8 mouse cellular contexts compared by ENCODE assay signal in the genomic region with DNA sequence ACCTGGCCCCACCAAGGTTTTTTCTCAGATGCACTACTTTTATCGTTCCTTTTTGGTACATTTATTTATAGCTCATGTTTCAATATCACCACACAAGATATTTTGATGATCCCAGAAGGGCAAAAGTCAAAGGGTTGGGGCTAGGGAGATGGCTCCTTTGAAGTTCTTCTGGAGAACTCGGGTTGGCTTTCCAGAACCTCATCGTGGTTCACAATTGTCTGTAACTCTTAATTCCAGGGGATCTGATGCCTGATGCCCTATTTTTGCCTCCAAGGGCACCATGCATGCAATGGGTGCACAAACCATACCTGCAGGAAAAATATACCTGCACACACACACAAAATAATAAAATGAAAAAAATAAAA. TPM values are rescaled to one million over a fixed set of nuclear protein-coding genes. Genes with fewer than 3 reads are reported as not detected.
DNase-seq lines count a peak whose midpoint lies in the region; ATAC-seq and TF ChIP-seq lines count a peak whose summit lies in the region.

No protein-coding gene starts in this region.

- H3K36me3 ChIP-seq in forebrain, embryonic 10.5 days (replicated peaks) = peaks cover 19% of the 10 kb centered on the region
- H3K36me3 ChIP-seq in intestine, postnatal 0 days (ENCODE audit: control insufficient read depth, insufficient read depth) = peaks cover 6% of the 10 kb centered on the region; the same call in 1 of the 2 replicates
- peaks cover 11% of the 10 kb centered on the region; the same call in 1 of the 2 replicates for H3K36me3 ChIP-seq in neural tube, embryonic 12.5 days

- H3K27ac ChIP-seq in layer of hippocampus, adult 2 months = peak overlapping the region; percentile 97
- H3K27ac ChIP-seq in forebrain, embryonic 10.5 days = peak overlapping the region; percentile 95
- no peak overlapping the region for H3K27ac ChIP-seq in intestine, postnatal 0 days (ENCODE audit: low read depth, low read length)
- H3K27ac ChIP-seq in neural tube, embryonic 12.5 days = no peak overlapping the region

- no peaks in the 10 kb centered on the region for H3K27me3 ChIP-seq in forebrain, embryonic 10.5 days (ENCODE audit: poor library complexity, severe bottlenecking)
- no peaks in the 10 kb centered on the region for H3K27me3 ChIP-seq in intestine, postnatal 0 days (replicated peaks; ENCODE audit: control insufficient read depth, insufficient read depth, low read length)
- no peaks in the 10 kb centered on the region for H3K27me3 ChIP-seq in neural tube, embryonic 12.5 days (replicated peaks)

- H3K9me3 ChIP-seq in forebrain, embryonic 10.5 days = no peaks in the 10 kb centered on the region
- H3K9me3 ChIP-seq in intestine, postnatal 0 days (ENCODE audit: control insufficient read depth) = no peaks in the 10 kb centered on the region
- no peaks in the 10 kb centered on the region for H3K9me3 ChIP-seq in neural tube, embryonic 12.5 days

- WGBS in forebrain, embryonic 10.5 days = 39% methylated on average over 3 of the region's 3 CpGs
- 28% methylated on average over 3 of the region's 3 CpGs for WGBS in intestine, postnatal 0 days
- 33% methylated on average over 3 of the region's 3 CpGs for WGBS in neural tube, embryonic 12.5 days

- H3K4me3 ChIP-seq in layer of hippocampus, adult 2 months = peak overlapping the region; percentile 93
- peak overlapping the region; percentile 80 for H3K4me3 ChIP-seq in forebrain, embryonic 10.5 days
- H3K4me3 ChIP-seq in intestine, postnatal 0 days (ENCODE audit: low read depth, low read length) = peak overlapping the region; percentile 76
- H3K4me3 ChIP-seq in neural tube, embryonic 12.5 days = peak overlapping the region; percentile 87

- H3K4me2 ChIP-seq in intestine, postnatal 0 days (replicated peaks; ENCODE audit: low read depth) = peak overlapping the region; percentile 66
- peak overlapping the region; percentile 79 for H3K4me2 ChIP-seq in neural tube, embryonic 12.5 days (replicated peaks)

- no peak for DNase-seq in layer of hippocampus, adult 2 months (ENCODE audit: low spot score in 2 of 2)
- no peak for DNase-seq in layer of hippocampus, postnatal 36 days
- no peak for DNase-seq in forebrain, embryonic 10.5 days (ENCODE audit: extremely low spot score, low spot score)
- no peak for DNase-seq in thymus, postnatal 36 days
- no peak for DNase-seq in spleen, adult 18-20 months
- no peak for DNase-seq in lung, adult 18-20 months

- H3K9ac ChIP-seq in intestine, postnatal 0 days (ENCODE audit: low read depth, low read length) = no peak overlapping the region
- H3K9ac ChIP-seq in neural tube, embryonic 12.5 days = no peak overlapping the region

- 0 out of 2 replicates have a peak, but pooled peaks have one; percentile 11 for ATAC-seq in intestine, postnatal 0 days
- 0 out of 2 replicates have a peak, but pooled peaks have one; percentile 5 for ATAC-seq in neural tube, embryonic 12.5 days (ENCODE audit: low FRiP score, low read depth)

- peaks cover 14% of the 10 kb centered on the region for H3K4me1 ChIP-seq in forebrain, embryonic 10.5 days
- no peaks in the 10 kb centered on the region for H3K4me1 ChIP-seq in intestine, postnatal 0 days (replicated peaks; ENCODE audit: control insufficient read depth, insufficient read depth, low read length)
- H3K4me1 ChIP-seq in neural tube, embryonic 12.5 days = peaks cover 11% of the 10 kb centered on the region

- no peak for TF ChIP-seq CTCF in layer of hippocampus, adult 2 months (conservative IDR thresholded peaks at IDR 0.05)
- no peak for TF ChIP-seq CTCF in intestine, postnatal 0 days (IDR thresholded peaks at IDR 0.05; ENCODE audit: low read depth)

RNA-seq across cellular contexts. Expression of gene Zfp799, which starts 0.3 kb away (rescaled TPM):
- total RNA-seq in layer of hippocampus, adult 2 months (2021) = 10 to 100 TPM; 30.7 to 34.6 TPM
- 10 to 100 TPM; 32.0 to 33.8 TPM for total RNA-seq in layer of hippocampus, postnatal 36 days (2021)
- 14.2 and 14.7 TPM in 2 replicates for polyA plus RNA-seq in forebrain, embryonic 10.5 days (2016; fragmentation: Nextera tagmentation; extraction: Ambion mirVana)
- 4.3 and 4.5 TPM in 2 replicates for polyA plus RNA-seq in intestine, postnatal 0 days (2015; fragmentation: Nextera tagmentation; extraction: Ambion mirVana)
- 15.7 and 17.3 TPM in 2 replicates for polyA plus RNA-seq in neural tube, embryonic 12.5 days (2016; fragmentation: Nextera tagmentation; extraction: Ambion mirVana)

RNA-seq across cellular contexts. Expression of gene Zfp811, which starts 20.7 kb away (rescaled TPM):
- total RNA-seq in layer of hippocampus, adult 2 months (2021) = 1 to 10 TPM; 6.3 to 7.3 TPM
- total RNA-seq in layer of hippocampus, postnatal 36 days (2021) = 1 to 10 TPM; 7.0 to 7.9 TPM
- 18.1 and 19.2 TPM in 2 replicates for polyA plus RNA-seq in forebrain, embryonic 10.5 days (2016; fragmentation: Nextera tagmentation; extraction: Ambion mirVana)
- polyA plus RNA-seq in intestine, postnatal 0 days (2015; fragmentation: Nextera tagmentation; extraction: Ambion mirVana) = 0.86 and 1.5 TPM in 2 replicates
- 43.4 and 44.3 TPM in 2 replicates for polyA plus RNA-seq in neural tube, embryonic 12.5 days (2016; fragmentation: Nextera tagmentation; extraction: Ambion mirVana)

RNA-seq across cellular contexts. Expression of gene Zfp871, which starts 42.3 kb away (rescaled TPM):
- total RNA-seq in layer of hippocampus, adult 2 months (2021) = 10 to 100 TPM; 89.6 to 97.0 TPM
- 100 to 1,000 TPM in 1 of 2 experiments, 10 to 100 TPM in 1; 98.6 to 106 TPM for total RNA-seq in layer of hippocampus, postnatal 36 days (2021)
- 47.9 and 50.5 TPM in 2 replicates for polyA plus RNA-seq in forebrain, embryonic 10.5 days (2016; fragmentation: Nextera tagmentation; extraction: Ambion mirVana)
- 13.9 and 16.7 TPM in 2 replicates for polyA plus RNA-seq in intestine, postnatal 0 days (2015; fragmentation: Nextera tagmentation; extraction: Ambion mirVana)
- 39.9 and 44.9 TPM in 2 replicates for polyA plus RNA-seq in neural tube, embryonic 12.5 days (2016; fragmentation: Nextera tagmentation; extraction: Ambion mirVana)

Comparison
In these comparisons a context has a peak if more than half of its experiments do, and no peak if none do; other contexts are left out.
1. H3K27ac ChIP-seq: peak in layer of hippocampus, adult 2 months (single experiment) and forebrain, embryonic 10.5 days (single experiment); none in intestine, postnatal 0 days (single experiment) and neural tube, embryonic 12.5 days (single experiment).
2. Peak in every context shown above with its lines, with median percentiles within 50 percentile points of each other: H3K4me3 ChIP-seq.